Mouse (Mus musculus) liver, embryonic 13.5 days (tissue): ENCODE measurements around the gene Rarg. TPM values are rescaled to one million over a fixed set of nuclear protein-coding genes. Genes with fewer than 3 reads are reported as not detected.

Experiments used
- ATAC-seq: fragments of 200-750 bp; cut with Nextera tagmentation; 2 replicates; pipeline ENCODE4 v1.8.0; 2017; ENCODE audit warnings: low read depth, mild to moderate bottlenecking, moderate number of reproducible peaks, moderate library complexity
- DNase-seq: peaks from one replicate; pipeline ENCODE4 v3.0.0; 2022
- H3K27ac ChIP-seq: fragments of 300-500 bp; sonication (generic); 2 replicates; pipeline ENCODE4 v1.5.1; 2015; ENCODE audit warnings: moderate library complexity, mild to moderate bottlenecking, inconsistent platforms
- H3K27me3 ChIP-seq: fragments of 300-500 bp; sonication (generic); 2 replicates; pipeline ENCODE4 v1.6.1; 2015; ENCODE audit warnings: mild to moderate bottlenecking, inconsistent platforms
- H3K36me3 ChIP-seq: fragments of 300-500 bp; sonication (generic); 2 replicates; pipeline ENCODE4 v1.6.1; 2015; ENCODE audit warnings: mild to moderate bottlenecking, inconsistent platforms
- H3K4me1 ChIP-seq: fragments of 300-500 bp; sonication (generic); replicated peaks from 2 replicates; pipeline ENCODE4 v1.6.1; 2015; ENCODE audit warnings: inconsistent platforms
- H3K4me2 ChIP-seq: fragments of 300-500 bp; sonication (generic); 2 replicates; pipeline ENCODE4 v1.6.1; 2015; ENCODE audit warnings: inconsistent platforms, mild to moderate bottlenecking, moderate library complexity
- H3K4me3 ChIP-seq: fragments of 300-500 bp; sonication (generic); replicated peaks from 2 replicates; pipeline ENCODE4 v1.5.1; 2015; ENCODE audit warnings: mild to moderate bottlenecking, inconsistent platforms
- H3K9ac ChIP-seq: fragments of 300-500 bp; sonication (generic); 2 replicates; pipeline ENCODE4 v1.6.1; 2015; ENCODE audit warnings: mild to moderate bottlenecking, inconsistent platforms
- H3K9me3 ChIP-seq: fragments of 300-500 bp; sonication (generic); replicated peaks from 2 replicates; pipeline ENCODE4 v1.6.1; 2016; ENCODE audit warnings: inconsistent platforms
- WGBS: fragments of 180-500 bp; shearing (Covaris S2); methylation state at CpG from one replicate; pipeline ENCODE4 v1.1.7; 2015; ENCODE audit not compliant: insufficient replicate concordance; 5-methylcytosine and 5-hydroxymethylcytosine counted together
- polyA plus RNA-seq: library from polyadenylated mRNA; unstranded; fragments of >200 nt; fragmentation: Nextera tagmentation; extraction: Ambion mirVana; gene quantifications from 2 replicates; pipeline ENCODE4 v1.2.1, GENCODE M21; 2015

The Rarg gene
- polyA plus RNA-seq, 1 experiment from 2014 or later: 2.5 TPM

DNA sequence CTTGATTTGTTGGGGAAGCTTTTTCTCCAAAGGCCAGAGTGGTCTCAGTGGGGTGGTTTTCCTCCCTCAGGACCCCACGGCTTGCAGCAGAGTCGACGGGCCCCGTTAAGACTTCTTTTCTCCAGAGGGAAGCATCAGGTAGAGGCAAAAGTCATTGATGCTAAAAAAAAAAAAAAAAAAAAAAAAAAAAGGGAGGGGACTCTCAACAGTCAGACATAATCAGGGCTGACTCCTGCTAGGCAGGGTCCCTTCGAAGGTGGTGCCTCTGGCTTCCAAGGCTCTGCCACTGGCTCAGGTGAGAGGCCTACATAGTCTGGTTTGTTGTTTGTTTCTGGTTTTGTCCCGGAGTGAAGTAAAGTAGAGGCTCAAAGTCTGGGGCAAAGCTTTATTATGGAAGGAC, 41.7 kb downstream of the Rarg start:
- peaks cover 56% of the 10 kb centered on the region for H3K36me3 ChIP-seq
- H3K4me2 ChIP-seq: no peak overlapping the region
- ATAC-seq (no peak), DNase-seq (no peak)
- H3K27ac ChIP-seq: no peak overlapping the region
- no peak overlapping the region for H3K9ac ChIP-seq
- no peaks in the 10 kb centered on the region for H3K9me3 ChIP-seq
- 75% methylated on average over 6 of the region's 6 CpGs for WGBS
- H3K4me1 ChIP-seq: no peaks in the 10 kb centered on the region
- no peaks in the 10 kb centered on the region for H3K27me3 ChIP-seq
- no peak overlapping the region for H3K4me3 ChIP-seq

- WGBS: 67% methylated on average over 2 of the region's 2 CpGs
- Histone ChIP-seq H3K4me1 (no peaks in the 10 kb centered on the region), H3K9ac (no peak overlapping the region), H3K4me2 (no peak overlapping the region), H3K4me3 (no peak overlapping the region), H3K27me3 (no peaks in the 10 kb centered on the region), H3K27ac (no peak overlapping the region), H3K36me3 (peaks cover 71% of the 10 kb centered on the region), H3K9me3 (no peaks in the 10 kb centered on the region)
- DNase-seq: no peak
- no peak for ATAC-seq
Measured at GRCm38 (mm10) chr15:102214132-102214531, 43.2 kb downstream of the Rarg start.

DNA sequence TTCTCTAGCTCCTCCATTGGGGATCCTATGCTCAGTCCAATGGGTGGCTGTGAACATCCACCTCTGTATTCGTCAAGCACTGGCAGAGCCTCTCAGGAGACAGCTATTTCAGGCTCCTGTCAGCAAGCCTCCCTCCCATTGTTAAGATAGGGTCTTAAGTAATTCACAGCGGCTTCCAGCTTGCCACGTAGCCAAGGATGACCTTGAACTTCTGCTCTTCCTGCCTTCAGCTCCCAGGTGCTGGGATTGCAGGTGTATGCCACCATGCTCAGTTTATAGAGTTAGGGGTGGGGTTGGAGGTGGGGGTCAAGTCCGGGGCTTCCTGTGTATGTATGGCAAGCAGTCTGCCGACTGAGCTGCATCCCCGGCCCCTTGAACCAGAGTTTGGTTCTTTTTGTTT, 45.4 kb downstream of the Rarg start:
- Histone ChIP-seq H3K4me3 (no peak overlapping the region), H3K27ac (no peak overlapping the region), H3K4me1 (peaks cover 10% of the 10 kb centered on the region), H3K36me3 (peaks cover 94% of the 10 kb centered on the region), H3K27me3 (no peaks in the 10 kb centered on the region), H3K9me3 (no peaks in the 10 kb centered on the region), H3K4me2 (no peak overlapping the region), H3K9ac (no peak overlapping the region)
- ATAC-seq (no peak), DNase-seq (no peak)
- 78% methylated on average over 6 of the region's 6 CpGs for WGBS

DNA sequence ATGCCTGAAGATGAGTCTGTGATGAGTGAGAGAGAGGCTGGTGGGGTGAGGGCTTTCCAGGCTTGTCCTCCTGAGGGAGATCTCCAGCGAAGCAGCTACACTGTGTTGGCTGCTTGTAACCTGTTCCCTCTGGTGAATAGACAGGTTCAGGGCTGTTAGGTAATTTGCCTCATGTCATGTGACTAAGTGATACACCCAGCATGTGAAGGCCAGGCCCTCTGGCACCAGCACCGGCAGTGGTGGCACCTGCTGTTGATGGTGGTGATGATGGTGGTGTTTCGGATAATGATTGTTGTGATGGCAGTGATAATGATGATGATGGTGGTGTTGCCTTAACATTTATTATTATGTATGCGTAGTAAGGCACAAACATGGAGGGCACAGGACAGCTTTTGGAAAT, 46.5 kb downstream of the Rarg start:
- Histone ChIP-seq H3K4me2 (no peak overlapping the region), H3K9ac (no peak overlapping the region), H3K9me3 (no peaks in the 10 kb centered on the region), H3K27ac (no peak overlapping the region), H3K4me3 (no peak overlapping the region), H3K36me3 (peaks cover 92% of the 10 kb centered on the region), H3K4me1 (peaks cover 17% of the 10 kb centered on the region), H3K27me3 (no peaks in the 10 kb centered on the region)
- ATAC-seq: no peak
- 93% methylated on average over 4 of the region's 4 CpGs for WGBS
- DNase-seq: no peak

- Histone ChIP-seq H3K27ac (no peak overlapping the region), H3K4me3 (no peak overlapping the region), H3K9ac (no peak overlapping the region), H3K4me1 (peaks cover 34% of the 10 kb centered on the region), H3K27me3 (no peaks in the 10 kb centered on the region), H3K9me3 (no peaks in the 10 kb centered on the region), H3K4me2 (no peak overlapping the region), H3K36me3 (peaks cover 90% of the 10 kb centered on the region)
- ATAC-seq (no peak), DNase-seq (no peak)
- 84% methylated on average over 8 of the region's 8 CpGs for WGBS
Measured at GRCm38 (mm10) chr15:102209114-102209513, 48.2 kb downstream of the Rarg start.

DNA sequence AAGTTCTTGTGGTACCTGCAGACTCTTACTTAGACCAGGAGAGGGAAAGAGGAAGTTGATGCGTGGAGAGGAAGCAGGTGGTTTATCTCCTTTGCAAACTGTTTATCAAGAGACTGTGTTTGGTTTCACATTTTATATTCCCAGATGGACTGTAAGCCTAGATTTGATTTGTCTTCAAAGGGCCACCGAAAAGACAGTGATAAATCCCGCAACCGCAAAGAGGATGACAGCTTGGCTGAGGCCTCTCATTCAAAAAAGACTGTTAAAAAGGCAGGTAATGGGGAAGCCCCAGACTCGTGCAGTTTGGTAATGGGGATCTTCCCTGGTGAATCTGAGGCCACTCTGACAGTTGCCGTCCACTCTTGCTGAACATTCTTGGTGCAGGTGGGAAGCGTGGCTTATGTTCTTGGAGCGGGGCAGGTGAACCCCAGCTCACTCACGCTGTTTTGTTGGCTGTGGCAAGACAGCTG, 49.2 kb downstream of the Rarg start:
- Histone ChIP-seq H3K9ac (no peak overlapping the region), H3K4me2 (no peak overlapping the region), H3K4me1 (peaks cover 34% of the 10 kb centered on the region), H3K27ac (no peak overlapping the region), H3K4me3 (no peak overlapping the region), H3K36me3 (peaks cover 80% of the 10 kb centered on the region), H3K9me3 (no peaks in the 10 kb centered on the region), H3K27me3 (no peaks in the 10 kb centered on the region)
- DNase-seq (no peak), ATAC-seq (no peak)
- 53% methylated on average over 9 of the region's 9 CpGs for WGBS

- peaks cover 41% of the 10 kb centered on the region for H3K4me1 ChIP-seq
- H3K4me2 ChIP-seq: no peak overlapping the region
- no peaks in the 10 kb centered on the region for H3K9me3 ChIP-seq
- H3K36me3 ChIP-seq: peaks cover 72% of the 10 kb centered on the region
- H3K27me3 ChIP-seq: no peaks in the 10 kb centered on the region
- no peak overlapping the region for H3K9ac ChIP-seq
- ATAC-seq: no peak
- no peak overlapping the region for H3K4me3 ChIP-seq
- H3K27ac ChIP-seq: no peak overlapping the region
- WGBS: 67% methylated on average over 3 of the region's 3 CpGs
- no peak for DNase-seq
Measured at GRCm38 (mm10) chr15:102207351-102207750, 50.0 kb downstream of the Rarg start.

DNA sequence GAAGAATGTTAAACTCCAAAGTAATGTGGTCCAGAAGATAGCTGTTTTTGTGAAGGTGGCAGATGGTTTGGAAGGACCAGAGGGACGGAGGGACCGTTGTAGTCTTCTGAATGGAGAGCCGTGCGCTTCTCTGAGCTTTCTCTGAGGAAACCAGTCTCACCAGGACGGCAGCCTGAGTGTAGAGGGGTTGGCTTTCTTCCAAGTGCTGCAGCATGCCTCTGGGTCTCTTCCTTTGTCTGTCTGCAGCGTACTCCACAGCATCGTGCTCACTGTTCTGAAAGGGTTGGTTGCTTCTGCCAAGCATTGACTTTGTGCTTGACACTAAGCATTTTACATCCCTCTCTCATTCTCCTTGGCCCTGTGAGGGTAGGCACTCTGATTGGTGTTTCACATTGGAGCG, 51.5 kb downstream of the Rarg start:
- WGBS: 76% methylated on average over 8 of the region's 8 CpGs
- 0 out of 2 replicates have a peak overlapping the region, but pooled peaks have one; percentile 31 for H3K9ac ChIP-seq
- no peak overlapping the region for H3K27ac ChIP-seq

GRCm38 (mm10) chr15:102204674-102205505, 52.4 kb downstream of the Rarg start, which contains the start of gene Csad:
Gene Csad (minus strand): TSS chr15:102204724.
- peak within 1 kb of the TSS; percentile 90 for H3K4me3 ChIP-seq
- no peaks in the 10 kb centered on the region for H3K9me3 ChIP-seq
- peaks cover 51% of the 10 kb centered on the region for H3K36me3 ChIP-seq
- H3K27ac ChIP-seq: peak within 1 kb of the TSS; percentile 96
- peak within 1 kb of the TSS; percentile 92 for H3K9ac ChIP-seq
- WGBS: 81% methylated on average over 19 of the region's 19 CpGs
- H3K27me3 ChIP-seq: no peaks in the 10 kb centered on the region
- no peak for DNase-seq
- peaks cover 48% of the 10 kb centered on the region for H3K4me1 ChIP-seq
- peak within 1 kb of the TSS; percentile 89 for H3K4me2 ChIP-seq
- no peak for ATAC-seq

More for the DNA sequence above, 51.5 kb downstream of the Rarg start:
- Histone ChIP-seq H3K36me3 (peaks cover 60% of the 10 kb centered on the region), H3K27me3 (no peaks in the 10 kb centered on the region), H3K4me1 (peaks cover 45% of the 10 kb centered on the region), H3K9me3 (no peaks in the 10 kb centered on the region), H3K4me2 (peak overlapping the region; percentile 89), H3K4me3 (peak overlapping the region; percentile 90; the same call in 1 of the 2 replicates)
- no peak for DNase-seq
- no peak for ATAC-seq

DNA sequence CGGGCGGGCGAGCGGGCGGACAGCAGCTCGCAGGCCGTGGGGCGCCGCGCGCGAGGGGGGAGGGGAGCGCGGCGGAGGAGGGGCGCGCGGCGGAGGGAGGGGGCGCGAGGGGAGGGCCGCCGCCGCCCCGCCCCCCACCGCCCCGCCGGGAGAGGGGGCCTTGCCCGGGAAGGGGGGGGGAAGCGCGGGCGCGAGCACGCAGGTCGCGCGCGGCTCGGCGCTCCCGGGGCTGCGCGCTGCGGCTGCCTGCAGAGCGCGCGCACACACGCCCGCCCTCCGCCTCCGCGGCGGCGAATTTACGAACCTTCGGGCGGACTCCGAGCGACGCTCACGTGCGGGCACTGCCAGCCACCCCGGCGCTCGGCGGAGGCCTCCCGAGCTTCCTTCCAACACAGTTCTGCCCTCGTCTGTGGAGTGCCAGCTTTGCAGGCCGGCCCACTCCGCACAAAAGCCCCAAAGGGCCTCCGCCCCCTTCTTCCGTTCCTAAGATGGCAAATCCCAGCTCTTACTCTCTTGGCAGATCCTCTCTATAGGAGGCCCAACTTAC, 53.4 kb downstream of the Rarg start:
- Histone ChIP-seq H3K27me3 (no peaks in the 10 kb centered on the region), H3K4me2 (peak overlapping the region; percentile 89), H3K4me3 (peak overlapping the region; percentile 90), H3K27ac (peak overlapping the region; percentile 96), H3K9ac (peak overlapping the region; percentile 92), H3K9me3 (no peaks in the 10 kb centered on the region), H3K4me1 (peaks cover 52% of the 10 kb centered on the region), H3K36me3 (peaks cover 41% of the 10 kb centered on the region)
- ATAC-seq: peak; percentile 47
- WGBS: under 1% methylated on average over 43 of the region's 72 CpGs
- peak; percentile 53 for DNase-seq

- Histone ChIP-seq H3K27ac (peak within 1 kb of the TSS; percentile 96), H3K9ac (peak within 1 kb of the TSS; percentile 92), H3K36me3 (peaks cover 34% of the 10 kb centered on the region), H3K4me2 (peak within 1 kb of the TSS; percentile 89), H3K4me3 (peak within 1 kb of the TSS; percentile 90), H3K4me1 (peaks cover 52% of the 10 kb centered on the region), H3K9me3 (no peaks in the 10 kb centered on the region), H3K27me3 (no peaks in the 10 kb centered on the region)
- WGBS: under 1% methylated on average over 44 of the region's 68 CpGs
- ATAC-seq (peak; percentile 96), DNase-seq (peak; percentile 90)
Measured at GRCm38 (mm10) chr15:102202971-102203834, 54.1 kb downstream of the Rarg start, which contains the start of gene Zfp740. Gene Zfp740 (plus strand): TSS chr15:102203249.
